Mouse (Mus musculus) olfactory bulb, adult 2 months (tissue): ENCODE data around the gene Rab31.

ENCODE experiments used
- CTCF ChIP-seq: fragments of 200-500 bp; IDR thresholded peaks from 2 replicates; pipeline ENCODE4 v1.5.1; 2012; ENCODE audit warnings: low read depth, mild to moderate bottlenecking, low read length, moderate library complexity; ENCODE audit not compliant: insufficient read depth
- POLR2A ChIP-seq: fragments of 200-500 bp; IDR thresholded peaks from 2 replicates; pipeline ENCODE4 v1.6.1; 2012; ENCODE audit warnings: mild to moderate bottlenecking, low read depth, low read length, moderate library complexity; ENCODE audit not compliant: insufficient read depth

DNA sequence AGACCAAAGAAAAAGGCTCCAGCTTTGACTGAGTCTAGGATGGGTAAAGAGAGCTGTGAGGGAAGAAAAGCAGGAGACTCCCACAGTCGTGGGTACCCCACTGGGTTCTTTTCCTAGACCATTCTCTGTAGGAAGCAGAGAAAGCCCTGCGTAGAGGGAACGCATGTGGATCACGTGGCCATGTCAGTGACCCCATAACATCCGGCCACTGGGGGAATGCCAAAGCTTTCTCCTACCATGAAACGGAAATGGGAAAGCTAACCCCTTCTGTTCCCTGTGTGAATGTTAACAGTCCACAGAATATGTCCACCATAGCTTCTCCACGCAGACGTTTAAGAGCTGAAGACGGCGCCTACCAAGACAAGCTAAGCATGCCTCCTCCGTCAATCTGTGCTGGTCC, 62.0 kb downstream of the Rab31 start:
- TF ChIP-seq POLR2A (no peak), CTCF (no peak)
